Mouse (Mus musculus) ES-Bruce4 (cell line): ENCODE data around the gene Tgfb2. TPM values are rescaled to one million over a fixed set of nuclear protein-coding genes. Genes with fewer than 3 reads are reported as not detected.

ENCODE experiments used
- H3K27ac ChIP-seq: 2 replicates; pipeline ENCODE4 v1.5.1; 2012; ENCODE audit warnings: low read length, inconsistent platforms; ENCODE audit not compliant: insufficient read depth
- H3K27me3 ChIP-seq: 2 replicates; pipeline ENCODE4 v1.6.1; 2012; ENCODE audit warnings: mild to moderate bottlenecking, low read length, inconsistent platforms; ENCODE audit not compliant: control insufficient read depth, poor library complexity, insufficient read depth, severe bottlenecking
- H3K36me3 ChIP-seq: 2 replicates; pipeline ENCODE4 v1.6.1; 2012; ENCODE audit warnings: inconsistent platforms, mild to moderate bottlenecking, low read length, moderate library complexity; ENCODE audit not compliant: control insufficient read depth, poor library complexity, insufficient read depth, severe bottlenecking
- H3K4me1 ChIP-seq: one replicate; pipeline ENCODE4 v1.8.1; 2011; ENCODE audit warnings: low read length; ENCODE audit not compliant: control insufficient read depth, insufficient read depth
- H3K4me3 ChIP-seq: 2 replicates; pipeline ENCODE4 v1.5.1; 2011; ENCODE audit warnings: low read depth, mild to moderate bottlenecking, low read length
- H3K9ac ChIP-seq: 2 replicates; pipeline ENCODE4 v1.6.1; 2012; ENCODE audit warnings: low read depth, mild to moderate bottlenecking, inconsistent platforms; ENCODE audit not compliant: poor library complexity, severe bottlenecking
- H3K9me3 ChIP-seq: replicated peaks from 2 replicates; pipeline ENCODE4 v1.6.1; 2012; ENCODE audit warnings: mild to moderate bottlenecking, low read length, inconsistent platforms; ENCODE audit not compliant: control insufficient read depth, poor library complexity, insufficient read depth, severe bottlenecking
- CTCF ChIP-seq: IDR thresholded peaks from one replicate; pipeline ENCODE4 v1.8.1; 2011; ENCODE audit warnings: low read depth, low read length
- EP300 ChIP-seq: IDR thresholded peaks from 2 replicates; pipeline ENCODE4 v1.6.1; 2011; ENCODE audit warnings: low read depth, low read length; ENCODE audit not compliant: insufficient read depth
- POLR2A ChIP-seq: IDR thresholded peaks from one replicate; pipeline ENCODE4 v1.8.1; 2011; ENCODE audit warnings: low read length; ENCODE audit not compliant: insufficient read depth
- polyA plus RNA-seq: library from polyadenylated mRNA; stranded (reverse); fragments of >200 nt; gene quantifications from 2 replicates; pipeline ENCODE4 v1.2.4, GENCODE M21; 2011; ENCODE audit warnings: low read depth; ENCODE audit not compliant: missing spikeins, insufficient read depth, insufficient read length

Tgfb2 gene
- polyA plus RNA-seq, 1 experiment: 11.9 TPM

GRCm38 (mm10) chr1:186698583-186699338 lies 7.0 kb downstream of the Tgfb2 start:
- no peak overlapping the region for H3K27ac ChIP-seq
- H3K4me3 ChIP-seq: no peak overlapping the region
- TF ChIP-seq CTCF: peak; percentile 67
- TF ChIP-seq POLR2A: no peak
- H3K4me1 ChIP-seq: no peaks in the 10 kb centered on the region
- H3K9ac ChIP-seq: no peak overlapping the region
- no peaks in the 10 kb centered on the region for H3K36me3 ChIP-seq
- no peaks in the 10 kb centered on the region for H3K9me3 ChIP-seq
- H3K27me3 ChIP-seq: peaks cover 3% of the 10 kb centered on the region; the same call in 1 of the 2 replicates

- TF ChIP-seq EP300 (no peak), CTCF (no peak)
- Histone ChIP-seq H3K9me3 (no peaks in the 10 kb centered on the region), H3K9ac (no peak overlapping the region), H3K27me3 (no peaks in the 10 kb centered on the region), H3K4me3 (no peak overlapping the region), H3K27ac (no peak overlapping the region), H3K36me3 (no peaks in the 10 kb centered on the region), H3K4me1 (no peaks in the 10 kb centered on the region)
These were observed 9.6 kb downstream of the Tgfb2 start for GRCm38 (mm10) chr1:186696231-186696630.

GRCm38 (mm10) chr1:186695361-186695760 lies 10.4 kb downstream of the Tgfb2 start:
- TF ChIP-seq CTCF (no peak), POLR2A (no peak), EP300 (no peak)
- H3K4me1 ChIP-seq: no peaks in the 10 kb centered on the region
- H3K36me3 ChIP-seq: no peaks in the 10 kb centered on the region
- no peaks in the 10 kb centered on the region for H3K9me3 ChIP-seq
- no peak overlapping the region for H3K4me3 ChIP-seq
- no peak overlapping the region for H3K9ac ChIP-seq
- H3K27me3 ChIP-seq: no peaks in the 10 kb centered on the region
- H3K27ac ChIP-seq: no peak overlapping the region

- no peaks in the 10 kb centered on the region for H3K9me3 ChIP-seq
- no peaks in the 10 kb centered on the region for H3K4me1 ChIP-seq
- H3K27ac ChIP-seq: no peak overlapping the region
- TF ChIP-seq CTCF (no peak), EP300 (no peak), POLR2A (no peak)
- H3K9ac ChIP-seq: no peak overlapping the region
- no peaks in the 10 kb centered on the region for H3K27me3 ChIP-seq
- H3K36me3 ChIP-seq: no peaks in the 10 kb centered on the region
- H3K4me3 ChIP-seq: no peak overlapping the region
These were observed 13.4 kb downstream of the Tgfb2 start for GRCm38 (mm10) chr1:186692370-186692769.

GRCm38 (mm10) chr1:186691708-186692107 lies 14.1 kb downstream of the Tgfb2 start:
- no peaks in the 10 kb centered on the region for H3K9me3 ChIP-seq
- no peaks in the 10 kb centered on the region for H3K36me3 ChIP-seq
- H3K4me3 ChIP-seq: no peak overlapping the region
- no peaks in the 10 kb centered on the region for H3K27me3 ChIP-seq
- no peak overlapping the region for H3K9ac ChIP-seq
- TF ChIP-seq CTCF (no peak), EP300 (no peak), POLR2A (no peak)
- no peak overlapping the region for H3K27ac ChIP-seq
- H3K4me1 ChIP-seq: no peaks in the 10 kb centered on the region

GRCm38 (mm10) chr1:186684041-186684440 lies 21.7 kb downstream of the Tgfb2 start:
- no peaks in the 10 kb centered on the region for H3K9me3 ChIP-seq
- no peaks in the 10 kb centered on the region for H3K36me3 ChIP-seq
- H3K4me1 ChIP-seq: no peaks in the 10 kb centered on the region
- TF ChIP-seq EP300: no peak
- no peak for TF ChIP-seq POLR2A
- no peak for TF ChIP-seq CTCF
- no peak overlapping the region for H3K9ac ChIP-seq
- H3K27me3 ChIP-seq: no peaks in the 10 kb centered on the region
- H3K4me3 ChIP-seq: no peak overlapping the region
- H3K27ac ChIP-seq: no peak overlapping the region
